Mouse (Mus musculus) monocyte, adult 5-6 weeks (primary cell): ENCODE data around the gene Arxes1. TPM values are rescaled to one million over a fixed set of nuclear protein-coding genes. Genes with fewer than 3 reads are reported as not detected.
"Not testable (repeated sequence)": the region's sequence is repeated elsewhere in the genome, so short reads cannot be mapped to it uniquely, and the experiment has no call there.

ENCODE experiments used
- ATAC-seq: fragments of 153-309, 156-312 bp; replicated peaks from 2 replicates; pipeline ENCODE4 v1.8.0; 2017; ENCODE audit warnings: mild to moderate bottlenecking; ENCODE audit not compliant: low TSS enrichment, insufficient number of reproducible peaks, severe bottlenecking, poor library complexity, low FRiP score
- total RNA-seq: library from RNA; stranded (forward); fragments of 200-1000, 200-491, 200-594 nt; gene quantifications from 3 replicates; pipeline ENCODE4 v1.2.3, GENCODE M21; 2017

Gene Arxes1
- total RNA-seq, result not detected in 3 replicates

GRCm38 (mm10) chrX:136032799-136033763 lies at the start of gene Arxes1:
TSS of gene Arxes1 (plus strand) at chrX:136033367.
- not testable (repeated sequence) for ATAC-seq

GRCm38 (mm10) chrX:135984539-135985260 lies 48.5 kb upstream of the Arxes1 start:
- no peak for ATAC-seq

GRCm38 (mm10) chrX:135986267-135986666 lies 46.9 kb upstream of the Arxes1 start:
- no peak for ATAC-seq

GRCm38 (mm10) chrX:135990661-135991060 lies 42.5 kb upstream of the Arxes1 start:
- ATAC-seq, result no peak

GRCm38 (mm10) chrX:135993192-135993594 lies 40.0 kb upstream of the Arxes1 start:
- not testable (repeated sequence) for ATAC-seq

GRCm38 (mm10) chrX:135993664-135994119 lies 39.5 kb upstream of the Arxes1 start, which contains the start of gene Arxes2:
TSS of gene Arxes2 (plus strand) at chrX:135993824.
- not testable (repeated sequence) for ATAC-seq

- no peak for ATAC-seq
These were observed 25.8 kb upstream of the Arxes1 start for GRCm38 (mm10) chrX:136007199-136007843.

- ATAC-seq, result no peak
These were observed 18.8 kb upstream of the Arxes1 start for GRCm38 (mm10) chrX:136014392-136014791.

- no peak for ATAC-seq
These were observed 2.8 kb upstream of the Arxes1 start for GRCm38 (mm10) chrX:136030331-136030730.

GRCm38 (mm10) chrX:136043726-136044125 lies 10.6 kb downstream of the Arxes1 start:
- ATAC-seq, result no peak

GRCm38 (mm10) chrX:136047528-136047927 lies 14.4 kb downstream of the Arxes1 start:
- ATAC-seq, result no peak

GRCm38 (mm10) chrX:136051219-136051618 lies 18.1 kb downstream of the Arxes1 start:
- no peak for ATAC-seq

- no peak for ATAC-seq
These were observed 27.5 kb downstream of the Arxes1 start for GRCm38 (mm10) chrX:136060698-136061097.

- not testable (repeated sequence) for ATAC-seq
These were observed 34.2 kb downstream of the Arxes1 start for GRCm38 (mm10) chrX:136067201-136067991.

- 0 out of 2 replicates have a peak, but pooled peaks have one; percentile 22 for ATAC-seq
These were observed 34.9 kb downstream of the Arxes1 start, which contains the start of gene Bex2 for GRCm38 (mm10) chrX:136068020-136068419. TSS of gene Bex2 (minus strand) at chrX:136068236.
